Mouse (Mus musculus): Measurements from ENCODE around the gene Car5b.

Car5b gene

DNA sequence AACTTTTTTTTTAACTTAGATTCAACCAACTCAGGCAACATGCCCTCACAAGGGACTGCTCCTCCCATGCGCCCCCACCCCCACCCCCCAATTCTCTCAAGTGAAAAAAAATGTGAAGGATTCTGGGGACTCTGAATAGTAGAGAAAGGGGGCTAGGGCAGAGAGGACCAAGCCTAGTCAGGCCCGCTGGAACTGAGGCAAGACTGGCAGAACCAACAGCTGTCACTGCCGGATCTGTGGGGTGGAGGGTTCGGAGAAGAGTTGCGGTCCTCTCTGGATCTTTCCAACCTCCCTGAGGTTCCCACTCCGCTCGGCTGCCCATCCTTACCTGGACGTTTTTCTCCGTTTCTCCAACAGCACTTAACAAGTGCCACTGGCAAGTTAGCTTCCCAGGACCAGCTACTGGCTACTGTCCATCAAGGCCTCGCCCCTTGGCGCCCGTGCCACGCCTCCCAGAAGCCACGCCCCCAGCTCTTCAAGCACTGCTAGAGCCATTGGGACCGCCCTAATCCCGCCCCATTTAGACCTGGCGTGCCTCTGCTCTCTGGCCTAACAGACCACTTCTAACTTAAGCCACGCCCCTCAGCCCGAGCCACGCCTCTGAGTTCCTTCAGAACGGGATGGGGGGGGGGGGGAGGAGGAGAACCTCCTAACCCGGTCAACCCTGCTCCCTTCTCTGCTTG is at the start of gene Car5b:
TSS of gene Car5b (minus strand) at position 391 of the 683 bp plus-strand sequence.
- DNase-seq = peak; percentile 28

DNA sequence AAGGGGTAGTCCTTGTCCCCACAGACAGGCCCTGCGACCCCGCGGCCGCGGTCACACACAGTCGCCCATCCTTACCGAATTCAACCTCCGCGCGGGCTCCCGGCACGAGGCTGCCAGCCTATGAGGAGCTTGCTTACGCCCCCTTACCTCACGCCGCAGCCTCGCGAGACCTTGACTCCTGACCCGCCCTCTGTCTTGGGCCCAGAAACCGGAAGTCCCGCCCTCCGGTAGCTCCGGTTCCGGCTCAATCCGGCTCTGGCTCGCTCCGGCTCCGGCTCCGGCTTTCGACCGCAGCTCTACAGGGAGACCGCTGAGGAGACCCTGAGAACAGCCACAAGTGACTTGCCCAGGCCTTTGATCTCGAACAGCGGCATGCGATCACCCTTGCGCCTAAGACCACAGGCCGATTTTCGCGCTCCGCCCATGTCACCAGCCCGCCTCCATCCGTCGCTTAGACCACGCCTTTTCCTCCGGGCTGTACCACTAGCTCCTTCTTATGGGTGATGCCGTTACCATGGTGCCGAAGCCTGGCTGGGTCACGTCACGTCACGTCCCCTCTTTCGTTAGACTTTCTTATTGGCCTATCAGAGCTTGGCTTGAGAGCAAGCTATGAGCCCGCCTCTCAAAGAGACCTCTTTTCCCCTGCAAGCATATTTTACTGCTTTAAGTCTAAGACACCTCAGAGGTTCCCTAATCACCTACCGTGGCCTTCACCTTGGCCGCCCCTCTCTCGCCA is 48.4 kb upstream of the Car5b start, which contains the start of gene Siah1b:
TSS of gene Siah1b (minus strand) at position 454 of the 736 bp plus-strand sequence.
- DNase-seq = peak; percentile 95

DNA sequence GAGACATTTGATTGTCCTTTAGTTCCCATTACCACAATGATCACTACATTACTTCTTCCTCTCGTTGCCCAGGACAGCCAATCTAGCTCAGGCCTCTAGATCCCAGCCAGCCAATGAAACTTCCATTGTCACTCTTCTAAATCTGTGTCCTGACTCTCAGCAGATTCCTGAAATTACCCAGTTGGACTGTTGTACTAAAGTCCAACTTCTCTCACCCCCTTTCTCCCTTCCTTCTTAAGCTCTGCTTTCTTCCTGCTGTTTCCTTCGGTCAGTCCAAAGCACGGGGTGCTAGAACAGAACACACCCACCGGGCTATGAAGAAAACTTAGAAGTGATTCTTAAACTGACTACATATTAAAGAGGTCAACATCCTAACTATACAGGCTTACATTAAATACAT is 41.2 kb upstream of the Car5b start:
- DNase-seq = no peak

DNA sequence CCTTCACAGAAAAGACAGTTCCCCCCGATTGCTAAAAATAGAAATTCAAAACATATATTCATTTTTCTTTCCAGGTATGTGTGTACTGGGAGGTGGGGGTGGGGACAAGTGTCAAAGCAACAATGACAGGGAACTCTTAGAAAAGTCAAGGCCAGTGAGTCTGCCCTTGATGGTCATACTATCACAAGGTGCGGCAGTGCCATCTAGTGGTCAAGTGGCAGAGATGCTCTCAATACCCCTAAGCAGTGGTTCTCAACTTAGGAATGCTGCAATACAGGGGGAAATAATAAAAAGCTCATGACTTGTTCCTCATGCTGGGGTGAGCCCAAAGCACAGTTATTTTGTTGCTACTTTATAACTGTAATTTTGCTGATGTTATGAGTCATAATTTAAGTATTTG is 38.4 kb upstream of the Car5b start:
- DNase-seq = peak; percentile 27

DNA sequence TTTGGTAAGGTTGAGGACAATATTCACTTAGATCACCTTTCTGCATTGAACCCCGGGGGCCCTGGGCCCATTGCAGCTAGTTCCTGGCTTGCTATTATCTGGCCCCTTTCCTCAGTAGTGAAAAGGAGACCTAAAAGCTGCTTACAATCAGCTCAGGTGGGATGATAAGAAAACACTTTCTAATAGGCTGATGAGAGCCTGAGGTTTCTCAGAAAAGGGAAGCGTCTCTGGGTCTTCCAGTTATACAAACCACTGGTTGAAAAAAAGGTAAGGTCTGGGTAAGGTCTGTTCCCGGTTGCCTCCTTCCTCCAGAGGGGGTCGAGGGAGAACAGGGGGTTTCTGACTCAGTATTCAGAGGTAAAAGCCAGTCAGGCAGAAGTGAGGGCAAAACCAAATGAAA is 31.3 kb upstream of the Car5b start:
- no peak for DNase-seq

DNA sequence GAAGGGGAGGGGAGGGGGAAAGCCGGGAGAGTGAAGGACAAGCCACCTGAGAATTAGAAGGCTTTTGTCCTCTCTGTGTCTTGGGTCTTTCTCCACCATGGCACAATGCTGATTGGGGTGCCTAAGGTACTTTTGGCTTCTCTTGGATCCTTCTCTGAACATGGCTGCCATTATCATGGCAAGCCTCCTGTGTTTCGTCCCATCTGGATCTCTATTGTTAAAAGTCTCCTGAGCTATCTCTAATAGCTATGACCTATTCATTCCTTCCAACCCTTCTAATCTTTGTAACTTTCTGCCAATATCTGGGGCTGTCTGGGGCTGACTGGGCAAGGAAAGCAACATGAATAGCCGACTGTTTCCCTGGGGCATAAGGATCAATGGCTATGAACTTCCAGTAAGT is 30.7 kb upstream of the Car5b start:
- no peak for DNase-seq

DNA sequence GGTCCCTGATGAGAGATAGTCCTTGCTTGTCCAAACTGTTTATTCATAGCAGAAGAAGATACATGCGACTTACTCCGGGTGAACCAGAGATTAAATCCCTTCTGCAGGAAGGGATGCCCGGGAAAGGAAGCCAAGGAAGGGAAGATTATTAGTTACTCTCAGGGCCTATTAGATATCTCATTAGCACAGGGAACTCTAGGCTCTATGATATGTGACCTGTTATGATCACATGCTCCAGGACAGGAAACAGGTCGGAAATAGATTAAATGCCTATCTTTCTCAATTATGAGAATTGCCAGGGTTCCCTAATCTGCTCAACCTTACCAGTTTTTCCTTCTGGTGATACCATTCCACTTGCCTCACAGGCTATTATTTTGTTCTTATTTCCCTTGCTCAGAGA is 27.9 kb upstream of the Car5b start:
- DNase-seq = no peak

DNA sequence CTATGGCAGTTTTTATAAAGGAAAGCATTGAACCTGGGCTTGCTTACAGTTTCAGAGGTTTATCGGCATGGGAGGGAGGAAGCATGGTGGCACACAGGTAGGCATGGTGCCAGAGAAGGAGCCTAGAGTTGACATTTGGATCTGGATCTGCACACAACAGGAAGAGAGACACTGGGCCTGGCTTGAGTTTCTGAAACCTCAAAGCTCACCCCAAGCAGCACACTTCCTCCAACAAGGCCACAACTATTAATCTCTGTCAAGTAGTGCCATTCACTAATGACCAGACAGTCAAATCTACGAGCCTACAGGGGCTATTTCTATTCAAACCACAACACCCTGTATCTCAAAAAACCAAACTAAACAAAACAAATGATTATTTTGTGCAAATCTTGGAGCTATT is 18.9 kb upstream of the Car5b start:
- DNase-seq = no peak

DNA sequence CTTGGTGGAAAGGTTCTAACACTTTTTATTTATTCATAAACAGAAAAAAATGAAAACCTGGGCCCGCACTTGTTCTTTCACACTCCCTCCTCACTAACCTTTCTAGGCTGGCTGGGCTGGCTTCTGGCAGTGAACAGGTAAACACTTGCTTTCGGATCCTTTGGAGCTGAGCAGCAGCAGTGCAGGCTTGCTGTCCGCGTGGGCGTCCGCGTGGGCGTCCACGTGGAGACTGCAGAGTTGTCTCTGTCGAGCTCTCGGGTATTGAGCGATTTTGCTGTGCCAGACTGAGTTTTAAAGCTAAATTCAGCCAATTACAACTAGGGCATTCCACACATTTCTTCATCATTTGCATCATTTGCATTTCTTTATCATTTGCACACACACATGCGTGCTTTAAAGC is 14.3 kb upstream of the Car5b start:
- DNase-seq = no peak

DNA sequence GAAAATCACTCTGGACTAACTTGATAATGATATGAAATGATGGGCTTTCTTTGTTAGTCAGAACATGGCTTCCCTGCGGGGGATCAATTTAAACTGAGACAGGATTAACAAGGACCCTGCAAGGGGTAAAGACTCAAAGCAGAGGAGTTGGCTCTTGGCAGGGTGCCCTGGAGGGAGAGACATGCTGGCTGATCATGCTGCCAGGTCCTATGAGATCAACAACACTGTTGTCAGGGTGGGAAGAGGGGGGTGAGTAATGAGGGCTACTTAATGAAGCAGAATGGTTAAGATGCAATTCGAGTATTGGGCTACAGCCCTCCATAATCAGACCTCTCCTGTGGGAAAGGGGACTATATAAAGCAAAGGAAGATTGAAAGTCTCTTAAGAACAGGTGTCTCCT is 11.1 kb upstream of the Car5b start:
- no peak for DNase-seq

DNA sequence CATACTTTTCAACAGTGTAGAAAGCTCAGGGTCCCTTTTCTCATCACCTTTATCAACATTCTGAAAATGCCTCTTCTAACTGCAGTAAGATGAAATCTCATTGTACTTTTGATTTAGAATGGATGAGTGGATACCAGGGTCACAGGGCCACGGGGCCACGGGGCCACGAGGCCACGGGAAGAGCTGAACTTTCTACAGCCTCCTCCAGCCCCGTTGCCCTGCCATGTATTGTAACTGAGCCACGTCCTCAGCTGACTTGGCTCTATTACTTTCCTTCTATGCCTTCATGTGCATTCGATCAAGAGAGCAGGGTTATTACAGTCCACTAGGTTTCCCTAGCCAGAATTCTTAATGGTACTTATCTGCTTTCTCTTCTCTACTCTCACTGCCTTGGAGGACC is 8.1 kb upstream of the Car5b start:
- no peak for DNase-seq

DNA sequence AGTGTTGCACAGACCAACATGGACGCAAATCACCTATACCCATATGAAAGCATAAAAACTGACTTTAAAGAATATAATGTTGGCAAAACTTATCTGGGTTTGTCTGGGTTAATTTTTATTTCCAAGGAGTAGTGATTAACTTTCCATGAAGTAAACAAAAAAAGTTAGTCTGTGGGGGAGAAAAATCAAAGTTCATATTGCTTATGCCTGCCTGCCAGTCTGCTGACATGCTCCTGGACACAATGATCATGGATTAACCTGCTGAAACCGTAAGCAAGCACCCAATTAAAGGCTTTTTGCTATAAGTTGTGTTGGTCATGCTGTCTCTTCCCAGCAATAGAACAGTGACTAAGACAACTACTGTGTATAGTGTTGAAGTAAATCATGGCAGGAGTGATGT is 7.6 kb upstream of the Car5b start:
- no peak for DNase-seq

DNA sequence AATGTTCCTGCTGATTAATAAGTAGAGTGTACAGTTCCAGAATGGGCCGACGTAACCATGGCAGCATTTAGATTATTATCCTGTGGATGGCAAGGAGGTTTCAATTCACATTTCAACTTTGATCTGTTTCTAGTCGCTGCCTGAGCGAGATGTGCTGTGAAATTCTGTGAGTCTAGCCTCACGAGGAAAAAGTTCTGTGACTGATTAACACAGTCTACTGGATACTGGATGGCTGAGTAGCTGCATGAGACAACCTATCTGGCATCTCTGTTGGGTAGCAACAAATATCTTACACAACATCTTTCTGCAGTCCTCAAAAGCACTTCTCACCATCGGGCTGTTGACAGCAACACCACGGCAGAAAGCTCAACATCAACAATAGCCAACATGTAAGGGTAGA is 4.7 kb upstream of the Car5b start:
- no peak for DNase-seq

DNA sequence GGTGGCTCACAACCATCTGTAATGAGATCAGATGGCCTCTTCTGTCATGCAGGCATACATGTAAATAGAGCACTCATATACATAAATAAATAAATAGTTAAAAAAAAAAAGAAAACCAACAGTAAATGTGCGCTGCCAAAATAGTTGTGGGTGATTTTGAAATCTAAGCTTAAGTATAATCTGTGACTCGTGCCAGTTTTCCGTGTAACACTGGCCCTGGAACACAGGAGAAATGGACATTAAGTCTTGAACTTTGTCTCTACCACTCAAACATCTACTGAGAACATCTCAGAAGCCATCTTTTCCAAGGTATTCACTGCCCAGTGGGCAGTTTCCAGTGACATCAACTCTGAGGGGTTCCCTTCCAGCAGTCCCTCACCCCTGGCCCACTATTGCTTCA is 12.2 kb downstream of the Car5b start:
- DNase-seq = no peak

DNA sequence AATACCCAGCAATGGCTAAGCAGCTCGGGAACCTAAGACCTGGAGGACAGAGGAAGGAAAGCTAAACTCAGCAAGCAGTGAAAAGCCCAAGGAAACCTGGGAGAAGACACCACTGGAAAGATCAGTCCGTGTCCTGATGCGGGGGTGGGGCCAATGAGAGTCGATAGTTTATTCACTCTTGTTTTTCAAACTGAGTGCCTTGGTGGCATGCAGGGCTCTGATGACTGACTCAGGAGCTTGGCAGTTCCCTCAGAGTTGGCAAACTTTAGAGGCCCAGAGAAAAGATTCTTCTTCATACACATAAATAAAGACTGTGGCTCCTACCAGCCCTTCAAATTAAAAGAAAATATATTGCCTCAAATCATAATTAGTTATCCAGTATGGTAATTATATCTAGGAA is 12.8 kb downstream of the Car5b start:
- no peak for DNase-seq

DNA sequence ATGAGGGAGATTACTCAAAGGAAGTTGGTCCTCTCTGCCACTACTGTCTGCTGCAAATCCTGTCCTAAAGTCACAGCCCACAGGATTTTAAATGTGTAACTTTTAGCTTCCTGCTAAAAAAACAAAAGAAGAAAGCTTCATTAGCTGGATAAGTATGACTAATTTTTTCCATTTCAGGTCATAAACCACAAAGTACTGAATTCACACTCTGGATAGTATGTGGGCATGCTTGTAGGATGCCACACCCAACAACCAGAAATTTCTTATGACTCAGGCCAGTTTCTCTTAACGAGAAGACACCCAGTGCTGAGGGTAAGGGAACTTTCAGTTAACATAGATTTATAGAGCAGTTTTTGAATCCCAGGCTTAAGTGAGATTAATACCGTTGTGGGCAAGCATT is 14.5 kb downstream of the Car5b start:
- DNase-seq = no peak

DNA sequence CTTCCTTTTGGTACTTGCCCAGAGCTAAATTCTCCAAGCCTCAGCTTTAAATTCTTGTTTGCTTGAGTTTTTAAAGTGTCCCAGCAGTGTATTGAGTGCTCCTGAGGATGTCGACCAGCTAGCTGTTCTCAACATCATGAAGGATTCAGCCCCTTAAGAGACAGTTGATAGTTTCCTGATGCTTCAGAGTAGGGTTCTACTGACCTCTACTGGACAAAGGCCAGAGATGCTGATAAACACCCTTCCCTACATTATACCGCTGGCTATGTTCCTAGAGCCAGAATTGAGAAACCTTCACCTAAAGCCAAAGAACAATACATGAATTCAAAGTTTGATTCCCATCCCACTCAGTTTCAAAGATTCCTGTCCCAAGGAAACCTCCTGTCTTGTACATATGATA is 23.0 kb downstream of the Car5b start:
- DNase-seq = no peak

DNA sequence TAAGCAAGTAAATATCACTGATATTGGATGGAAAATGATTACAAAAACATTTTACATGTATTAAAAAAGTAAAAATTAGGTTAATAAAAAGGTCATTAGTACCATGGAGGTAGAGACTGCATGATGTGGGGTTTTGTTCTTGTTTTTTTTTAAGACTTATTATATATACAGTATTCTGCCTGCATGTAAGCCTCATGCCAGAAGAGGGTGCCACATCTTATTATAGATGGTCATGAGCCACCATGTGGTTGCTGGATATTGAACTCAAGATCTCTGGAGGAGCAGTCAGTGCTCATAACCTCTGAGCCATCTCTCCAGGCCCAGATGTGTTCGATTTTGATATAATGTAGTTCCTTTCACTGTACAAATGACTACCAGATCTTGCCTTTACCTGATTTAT is 27.9 kb downstream of the Car5b start:
- no peak for DNase-seq

DNA sequence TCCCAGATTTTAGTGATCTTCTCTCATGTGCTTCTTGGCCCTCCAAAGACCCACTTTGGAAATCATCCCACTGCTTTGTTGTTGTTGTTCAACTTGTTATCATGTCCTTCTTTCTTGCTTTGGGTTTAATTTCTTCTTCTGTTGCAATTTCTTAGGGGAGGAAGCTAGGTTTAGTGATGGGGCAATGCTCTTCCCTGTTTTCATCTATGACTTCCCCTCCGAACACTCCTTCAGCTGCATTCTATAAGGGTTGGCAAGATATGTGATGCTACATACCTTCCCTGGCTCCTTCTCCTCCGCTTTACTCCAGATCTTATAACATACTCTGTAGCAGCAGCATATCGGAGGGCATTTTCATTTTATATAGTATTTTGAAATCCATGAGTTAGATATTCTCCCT is 31.0 kb downstream of the Car5b start:
- DNase-seq = no peak

DNA sequence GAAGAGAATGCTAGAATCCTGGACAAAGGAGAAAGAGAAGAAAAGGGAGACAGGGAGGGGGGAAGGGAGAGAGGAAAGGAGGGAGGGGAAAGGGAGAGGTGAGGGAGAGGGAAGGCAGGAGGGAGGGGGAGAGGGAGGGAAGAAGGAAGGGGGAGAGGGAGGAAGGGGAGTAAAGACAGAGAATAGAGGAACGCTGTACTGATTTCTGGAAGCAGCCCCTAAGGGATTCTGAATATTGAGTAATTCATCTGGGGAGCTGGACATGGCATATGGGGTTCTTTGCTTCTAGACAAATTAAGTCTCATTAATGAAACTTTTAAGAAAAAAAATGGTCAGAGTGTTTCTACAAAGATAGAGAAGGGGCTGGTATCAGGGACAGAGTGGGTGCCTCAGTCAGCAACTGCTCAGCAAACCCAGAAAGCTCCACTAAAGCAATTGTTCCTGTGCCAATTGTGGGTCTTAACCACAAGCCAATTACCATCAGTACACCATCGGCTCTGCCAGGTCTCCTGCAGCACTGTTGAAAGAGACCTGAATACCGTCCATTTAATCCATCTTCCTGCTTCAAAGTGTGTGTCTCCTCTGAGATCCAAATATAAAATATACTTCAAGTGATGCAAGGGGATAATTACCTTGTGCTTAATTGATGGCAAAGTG is 40.0 kb downstream of the Car5b start:
- DNase-seq = no peak

DNA sequence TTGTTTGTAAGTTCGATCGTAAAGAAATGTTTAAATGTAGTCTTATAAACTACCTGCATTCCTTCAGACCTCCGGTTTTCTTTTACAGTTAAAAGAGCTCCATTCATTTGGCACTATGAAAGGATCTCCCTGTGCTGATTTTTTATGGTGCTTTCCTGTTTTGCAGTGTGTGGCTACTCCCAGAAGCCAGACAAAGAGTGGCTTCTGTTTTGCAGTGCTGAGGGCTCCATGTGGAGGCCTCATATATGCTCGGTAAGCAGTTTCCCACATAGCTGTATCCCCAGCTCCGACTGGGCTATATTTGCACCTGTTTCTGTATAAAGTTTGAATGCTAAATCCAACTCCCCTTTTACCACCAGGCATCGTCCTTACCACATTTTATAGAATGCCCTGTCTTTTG is 45.7 kb downstream of the Car5b start:
- no peak for DNase-seq

DNA sequence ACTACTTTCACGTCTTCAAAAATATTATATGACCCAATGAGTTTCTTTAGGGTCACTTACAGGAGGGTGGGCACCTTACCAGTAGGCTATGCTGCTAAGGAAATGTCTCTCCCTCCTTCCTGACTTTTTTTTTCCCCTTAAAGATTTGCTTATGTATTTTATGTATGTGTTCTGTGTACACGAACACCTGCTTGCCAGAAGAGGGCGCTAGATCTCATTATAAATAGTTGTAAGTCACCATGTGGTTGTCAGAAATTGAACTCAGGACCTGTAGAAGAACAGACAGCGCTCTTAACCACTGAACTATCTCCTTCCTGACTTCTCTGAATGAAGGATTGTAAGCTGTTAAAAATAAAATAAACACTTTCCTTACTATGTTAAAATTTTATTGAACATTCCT is 46.3 kb downstream of the Car5b start:
- no peak for DNase-seq

DNA sequence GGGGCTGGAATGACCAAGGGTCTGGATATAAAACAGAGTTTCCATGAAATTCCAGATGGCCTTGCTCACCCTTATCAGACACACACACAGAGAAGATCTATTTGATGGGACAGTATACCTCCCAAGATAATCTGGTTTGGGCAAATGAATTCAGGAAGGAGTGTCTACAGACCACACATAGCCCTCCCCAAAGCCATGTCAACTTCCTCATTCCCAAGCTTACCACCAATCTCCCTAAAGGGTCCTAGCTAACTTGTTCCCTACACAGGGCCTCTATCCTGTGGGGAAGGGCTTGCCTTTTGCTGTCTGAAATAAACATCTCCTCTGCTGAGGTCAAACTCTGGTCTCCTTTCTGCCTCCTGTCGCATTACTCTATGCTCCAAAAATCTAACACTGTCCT is 46.7 kb downstream of the Car5b start:
- DNase-seq = no peak

DNA sequence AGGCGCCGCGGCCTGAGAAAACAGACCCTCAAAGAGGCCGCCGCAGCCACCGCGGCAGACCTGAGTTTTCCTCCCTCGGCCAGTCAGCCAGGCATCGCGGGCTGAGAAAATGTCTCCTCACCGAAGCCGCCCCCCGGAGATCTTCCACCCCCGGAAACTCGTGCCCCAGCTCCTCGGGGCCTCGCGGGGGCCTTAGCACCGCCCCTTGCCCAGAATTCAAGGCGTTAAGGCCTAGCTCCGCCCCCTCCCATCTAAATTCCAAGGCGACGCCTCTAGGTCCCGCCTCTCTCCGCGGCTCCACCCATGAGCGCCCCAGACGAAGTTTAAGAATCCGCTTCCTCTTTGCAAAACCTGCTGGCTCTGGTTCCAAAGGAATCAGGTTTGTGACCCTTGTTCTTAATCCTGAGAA is 69.3 kb downstream of the Car5b start, which contains the start of gene Zrsr2:
TSS of gene Zrsr2 (minus strand) at position 195 of the 409 bp plus-strand sequence.
- peak; percentile 82 for DNase-seq

Data from cerebellum, adult 11-12 months (tissue).